8 mouse cellular contexts compared by ENCODE assay signal in genomic region chrX:96096513-96097210, GRCm38 (mm10). TPM values are rescaled to one million over a fixed set of nuclear protein-coding genes. Genes with fewer than 3 reads are reported as not detected.
DNase-seq lines count a peak whose midpoint lies in the region; ATAC-seq lines count a peak whose summit lies in the region.

No protein-coding gene starts in this region.

- peak overlapping the region; percentile 48 for H3K4me3 ChIP-seq in forebrain, embryonic 16.5 days (replicated peaks; ENCODE audit: low read length)
- H3K4me3 ChIP-seq in liver, embryonic 16.5 days (ENCODE audit: low read depth, low read length): peak overlapping the region; percentile 75

- H3K27me3 ChIP-seq in forebrain, embryonic 16.5 days (replicated peaks; ENCODE audit: control insufficient read depth, insufficient read depth, low read length): no peaks in the 10 kb centered on the region; the same call in 1 of the 2 replicates
- H3K27me3 ChIP-seq in liver, embryonic 16.5 days (ENCODE audit: control insufficient read depth, insufficient read depth, low read depth, low read length): no peaks in the 10 kb centered on the region; the same call in 1 of the 2 replicates

- peak overlapping the region; percentile 68 for H3K4me2 ChIP-seq in forebrain, embryonic 16.5 days (ENCODE audit: low read length)
- H3K4me2 ChIP-seq in liver, embryonic 16.5 days (ENCODE audit: low read depth, low read length): peak overlapping the region; percentile 82

- peaks cover 2% of the 10 kb centered on the region; the same call in 1 of the 2 replicates for H3K4me1 ChIP-seq in forebrain, embryonic 16.5 days (replicated peaks; ENCODE audit: control insufficient read depth, insufficient read depth, low read length)
- H3K4me1 ChIP-seq in liver, embryonic 16.5 days (ENCODE audit: control insufficient read depth, low read depth, low read length): peaks cover 3% of the 10 kb centered on the region

- peak; percentile 45 for ATAC-seq in forebrain, embryonic 16.5 days
- ATAC-seq in liver, embryonic 16.5 days (ENCODE audit: low read depth): peak; percentile 73

- H3K9me3 ChIP-seq in forebrain, embryonic 16.5 days (ENCODE audit: control insufficient read depth, low read length): no peaks in the 10 kb centered on the region
- H3K9me3 ChIP-seq in liver, embryonic 16.5 days (replicated peaks; ENCODE audit: control insufficient read depth, low read length): no peaks in the 10 kb centered on the region

- peak; percentile 48 for DNase-seq in ES-CJ7 (ENCODE audit: low read depth, low spot score)
- DNase-seq in adrenal gland, postnatal 25 days: peak; percentile 16
- peak; percentile 86 for DNase-seq in induced T-regulatory cell, adult 2 months (ENCODE audit: low read depth)
- DNase-seq in neural tube, embryonic 10.5 days (ENCODE audit: extremely low spot score, low spot score): peak; percentile 44
- peak; percentile 61 for DNase-seq in thymus, postnatal 4 days
- DNase-seq in cerebellum, adult 8-10 months: no peak

- H3K36me3 ChIP-seq in forebrain, embryonic 16.5 days (ENCODE audit: control insufficient read depth, insufficient read depth): no peaks in the 10 kb centered on the region
- H3K36me3 ChIP-seq in liver, embryonic 16.5 days (ENCODE audit: control insufficient read depth, insufficient read depth): no peaks in the 10 kb centered on the region

- H3K27ac ChIP-seq in forebrain, embryonic 16.5 days (ENCODE audit: low read length): no peak overlapping the region
- H3K27ac ChIP-seq in liver, embryonic 16.5 days (ENCODE audit: low read length): peak overlapping the region; percentile 79

- peak overlapping the region; percentile 40 for H3K9ac ChIP-seq in forebrain, embryonic 16.5 days (replicated peaks; ENCODE audit: low read depth, low read length)
- peak overlapping the region; percentile 73 for H3K9ac ChIP-seq in liver, embryonic 16.5 days (ENCODE audit: low read depth, low read length)

- 18% methylated on average over 15 of the region's 15 CpGs for WGBS in forebrain, embryonic 16.5 days
- 15% methylated on average over 15 of the region's 15 CpGs for whole genome bisulfite sequencing in liver, embryonic 16.5 days (ENCODE audit: insufficient replicate concordance)

RNA-seq across cellular contexts. Expression of gene Msn, which starts 0.8 kb away (rescaled TPM):
- total RNA-seq in adrenal gland, postnatal 25 days (2021): 128 and 142 TPM in 2 replicates
- polyA plus RNA-seq in forebrain, embryonic 16.5 days (2015; fragmentation: Nextera tagmentation; extraction: Ambion mirVana): 37.9 and 47.5 TPM in 2 replicates
- 53.5 and 54.8 TPM in 2 replicates for polyA plus RNA-seq in liver, embryonic 16.5 days (2015; fragmentation: Nextera tagmentation; extraction: Ambion mirVana)
